Mouse (Mus musculus): Measurements from ENCODE around the gene Tnik.

Gene Tnik

GRCm38 (mm10) chr3:28399593-28400216, 136.7 kb downstream of the Tnik start:
- in situ Hi-C loops (cut with MboI, MseI) = loop anchor here (10.0 kb wide), 1 partner anchor 65 kb away; no protein-coding TSS in a partner anchor

- in situ Hi-C loops (cut with MboI, MseI) = no loop called here
Observed at GRCm38 (mm10) chr3:28401335-28401734, 138.3 kb downstream of the Tnik start.

GRCm38 (mm10) chr3:28402221-28402620, 139.2 kb downstream of the Tnik start:
- in situ Hi-C loops (cut with MboI, MseI) = no loop called here

GRCm38 (mm10) chr3:28405391-28405790, 142.4 kb downstream of the Tnik start:
- in situ Hi-C loops (cut with MboI, MseI) = no loop called here

GRCm38 (mm10) chr3:28408859-28409459, 145.9 kb downstream of the Tnik start:
- in situ Hi-C loops (cut with MboI, MseI) = no loop called here

- in situ Hi-C loops (cut with MboI, MseI) = loop anchor here (10.0 kb wide), 2 partner anchors 145 to 245 kb away; partner anchors contain the start of gene Tnik
Observed at GRCm38 (mm10) chr3:28410269-28410668, 147.3 kb downstream of the Tnik start.

- in situ Hi-C loops (cut with MboI, MseI) = loop anchor here (10.0 kb wide), 2 partner anchors 151 to 251 kb away; partner anchors contain the start of gene Tnik
Observed at GRCm38 (mm10) chr3:28415986-28416385, 153.0 kb downstream of the Tnik start.

- in situ Hi-C loops (cut with MboI, MseI) = loop anchor here (10.0 kb wide), 2 partner anchors 152 to 252 kb away; partner anchors contain the start of gene Tnik
Observed at GRCm38 (mm10) chr3:28417091-28417715, 154.2 kb downstream of the Tnik start.

GRCm38 (mm10) chr3:28420194-28420593, 157.2 kb downstream of the Tnik start:
- in situ Hi-C loops (cut with MboI, MseI) = no loop called here

- in situ Hi-C loops (cut with MboI, MseI) = no loop called here
Observed at GRCm38 (mm10) chr3:28420698-28421097, 157.7 kb downstream of the Tnik start.

- in situ Hi-C loops (cut with MboI, MseI) = no loop called here
Observed at GRCm38 (mm10) chr3:28421798-28422197, 158.8 kb downstream of the Tnik start.

GRCm38 (mm10) chr3:28422221-28422620, 159.2 kb downstream of the Tnik start:
- in situ Hi-C loops (cut with MboI, MseI) = no loop called here

GRCm38 (mm10) chr3:28425911-28426310, 162.9 kb downstream of the Tnik start:
- in situ Hi-C loops (cut with MboI, MseI) = no loop called here

- in situ Hi-C loops (cut with MboI, MseI) = no loop called here
Observed at GRCm38 (mm10) chr3:28431459-28431858, 168.4 kb downstream of the Tnik start.

- in situ Hi-C loops (cut with MboI, MseI) = no loop called here
Observed at GRCm38 (mm10) chr3:28432321-28432720, 169.3 kb downstream of the Tnik start.

- in situ Hi-C loops (cut with MboI, MseI) = no loop called here
Observed at GRCm38 (mm10) chr3:28435478-28435877, 172.5 kb downstream of the Tnik start.

GRCm38 (mm10) chr3:28437429-28437828, 174.4 kb downstream of the Tnik start:
- in situ Hi-C loops (cut with MboI, MseI) = no loop called here

GRCm38 (mm10) chr3:28441545-28441944, 178.5 kb downstream of the Tnik start:
- in situ Hi-C loops (cut with MboI, MseI) = no loop called here

GRCm38 (mm10) chr3:28442116-28442515, 179.1 kb downstream of the Tnik start:
- in situ Hi-C loops (cut with MboI, MseI) = no loop called here

- in situ Hi-C loops (cut with MboI, MseI) = no loop called here
Observed at GRCm38 (mm10) chr3:28447950-28448349, 184.9 kb downstream of the Tnik start.

- in situ Hi-C loops (cut with MboI, MseI) = no loop called here
Observed at GRCm38 (mm10) chr3:28453458-28453857, 190.4 kb downstream of the Tnik start.

GRCm38 (mm10) chr3:28456842-28457241, 193.8 kb downstream of the Tnik start:
- in situ Hi-C loops (cut with MboI, MseI) = no loop called here

GRCm38 (mm10) chr3:28457517-28457916, 194.5 kb downstream of the Tnik start:
- in situ Hi-C loops (cut with MboI, MseI) = no loop called here
